Mouse (Mus musculus): Measurements from ENCODE around the gene Ralgds. TPM values are rescaled to one million over a fixed set of nuclear protein-coding genes. Genes with fewer than 3 reads are reported as not detected.
"Not testable (repeated sequence)": the region's sequence is repeated elsewhere in the genome, so short reads cannot be mapped to it uniquely, and the experiment has no call there.

Ralgds gene
- polyA plus RNA-seq, 1 experiment from 2014 or later = 82.0 TPM

DNA sequence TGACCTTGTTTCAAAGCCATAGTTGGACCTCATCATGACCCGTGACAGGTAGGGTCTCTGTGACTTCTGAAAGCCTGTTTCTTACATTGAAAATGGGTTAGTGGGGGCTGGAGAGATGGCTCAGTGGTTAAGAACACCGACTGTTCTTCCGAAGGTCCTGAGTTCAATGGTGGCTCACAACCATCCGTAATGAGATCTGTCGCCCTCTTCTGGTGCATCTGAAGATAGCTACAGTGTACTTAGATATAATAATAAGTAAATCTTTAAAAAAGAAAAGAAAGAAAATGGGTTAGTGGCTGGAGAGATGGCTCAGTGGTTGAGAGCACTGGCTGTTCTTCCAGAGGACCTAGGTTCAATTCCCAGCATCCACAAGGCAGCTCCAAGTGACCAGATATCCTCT lies 1.3 kb upstream of the Ralgds start:
- not testable (repeated sequence) for H3K27ac ChIP-seq; H3K9ac ChIP-seq (replicated peaks); ATAC-seq; H3K27me3 ChIP-seq; H3K4me2 ChIP-seq (replicated peaks); H3K9me3 ChIP-seq; H3K4me3 ChIP-seq (replicated peaks)
- peaks cover 27% of the 10 kb centered on the region for H3K4me1 ChIP-seq (replicated peaks)
- peaks cover 13% of the 10 kb centered on the region; the same call in 1 of the 2 replicates for H3K36me3 ChIP-seq
- WGBS = 55% methylated on average over 5 of the region's 5 CpGs

DNA sequence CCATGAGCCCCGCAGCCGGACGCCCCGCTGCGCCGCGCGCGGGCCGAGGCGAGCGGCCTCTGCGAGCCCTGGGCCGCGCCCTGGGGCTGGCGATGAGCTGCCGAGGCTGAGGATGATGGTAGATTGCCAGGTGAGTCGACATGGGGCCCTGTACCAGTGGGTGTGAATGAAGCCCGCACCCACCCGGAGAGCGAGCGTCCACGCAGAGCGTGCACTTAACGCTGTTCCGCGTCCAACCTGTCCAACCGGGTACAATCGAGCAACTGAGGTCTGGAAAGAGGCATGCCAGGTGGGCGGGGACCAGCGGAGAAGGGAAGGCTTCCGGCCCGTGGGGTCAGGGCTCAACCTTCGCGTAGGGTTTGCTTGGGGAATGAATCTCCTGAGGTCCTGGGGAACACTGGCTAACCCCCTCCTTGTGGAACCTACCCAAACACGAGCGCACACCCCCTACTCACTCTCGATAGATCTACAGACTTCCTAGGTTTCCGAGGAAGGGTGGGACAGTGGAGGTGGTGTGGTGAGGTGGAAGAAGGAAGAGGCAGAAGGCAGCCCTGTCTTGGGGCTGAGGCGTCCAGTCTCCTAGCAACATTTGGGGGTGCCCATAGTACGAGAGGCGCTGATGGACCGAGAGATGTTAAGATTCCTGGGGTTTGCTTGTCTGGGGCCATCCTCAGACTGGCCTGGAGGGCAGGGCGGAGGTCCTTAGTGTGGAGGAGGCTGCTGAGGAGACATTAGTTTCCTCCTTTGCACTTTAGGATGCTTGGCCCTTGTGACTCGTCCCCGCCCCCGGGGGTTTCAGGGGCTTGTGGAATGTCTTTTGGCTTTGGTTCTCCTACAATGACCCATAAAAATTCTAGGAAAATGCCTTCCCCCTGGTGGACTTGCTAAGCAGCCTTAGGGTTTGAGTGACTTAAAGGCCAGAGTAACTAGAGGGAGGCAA lies 776 bp downstream of the Ralgds start:
- peak overlapping the region; percentile 85 for H3K4me2 ChIP-seq (replicated peaks)
- peak overlapping the region; percentile 93 for H3K27ac ChIP-seq
- peak overlapping the region; percentile 93 for H3K4me3 ChIP-seq (replicated peaks)
- H3K4me1 ChIP-seq (replicated peaks) = peaks cover 48% of the 10 kb centered on the region
- no peaks in the 10 kb centered on the region for H3K9me3 ChIP-seq
- H3K36me3 ChIP-seq = peaks cover 17% of the 10 kb centered on the region; the same call in 1 of the 2 replicates
- peaks cover 9% of the 10 kb centered on the region; the same call in 1 of the 2 replicates for H3K27me3 ChIP-seq
- peak; percentile 65 for ATAC-seq
- WGBS = 3% methylated on average over 45 of the region's 47 CpGs
- peak overlapping the region; percentile 98 for H3K9ac ChIP-seq (replicated peaks)

DNA sequence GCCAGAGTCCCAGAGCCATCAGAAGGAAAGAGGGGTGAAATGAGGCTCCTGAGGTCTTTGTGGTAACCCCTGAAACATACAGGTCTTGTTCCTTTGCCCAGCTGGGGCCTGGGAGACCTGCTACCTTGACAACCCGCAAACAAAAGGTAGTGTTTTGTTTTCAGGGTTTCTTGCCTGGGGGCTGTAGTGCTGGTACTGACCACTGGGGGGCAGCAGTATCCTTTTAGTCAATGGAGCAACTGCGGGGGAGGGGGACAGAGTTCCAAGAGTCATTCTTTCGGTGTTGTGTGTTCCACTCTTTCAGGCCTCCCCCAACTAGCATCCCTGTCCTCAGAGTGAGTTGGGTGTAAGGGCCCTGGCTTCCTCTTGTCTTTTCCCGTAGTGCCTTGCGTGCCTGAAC lies 1.6 kb downstream of the Ralgds start:
- Histone ChIP-seq H3K27me3 (peaks cover 9% of the 10 kb centered on the region; the same call in 1 of the 2 replicates), H3K4me2 (replicated peaks) (peak overlapping the region; percentile 85), H3K4me1 (replicated peaks) (peaks cover 56% of the 10 kb centered on the region), H3K9me3 (no peaks in the 10 kb centered on the region), H3K9ac (replicated peaks) (peak overlapping the region; percentile 98), H3K4me3 (replicated peaks) (peak overlapping the region; percentile 93), H3K27ac (peak overlapping the region; percentile 93), H3K36me3 (peaks cover 20% of the 10 kb centered on the region; the same call in 1 of the 2 replicates)
- ATAC-seq = peak; percentile 40; the same call in 1 of the 2 replicates
- WGBS = 23% methylated on average over 5 of the region's 5 CpGs

DNA sequence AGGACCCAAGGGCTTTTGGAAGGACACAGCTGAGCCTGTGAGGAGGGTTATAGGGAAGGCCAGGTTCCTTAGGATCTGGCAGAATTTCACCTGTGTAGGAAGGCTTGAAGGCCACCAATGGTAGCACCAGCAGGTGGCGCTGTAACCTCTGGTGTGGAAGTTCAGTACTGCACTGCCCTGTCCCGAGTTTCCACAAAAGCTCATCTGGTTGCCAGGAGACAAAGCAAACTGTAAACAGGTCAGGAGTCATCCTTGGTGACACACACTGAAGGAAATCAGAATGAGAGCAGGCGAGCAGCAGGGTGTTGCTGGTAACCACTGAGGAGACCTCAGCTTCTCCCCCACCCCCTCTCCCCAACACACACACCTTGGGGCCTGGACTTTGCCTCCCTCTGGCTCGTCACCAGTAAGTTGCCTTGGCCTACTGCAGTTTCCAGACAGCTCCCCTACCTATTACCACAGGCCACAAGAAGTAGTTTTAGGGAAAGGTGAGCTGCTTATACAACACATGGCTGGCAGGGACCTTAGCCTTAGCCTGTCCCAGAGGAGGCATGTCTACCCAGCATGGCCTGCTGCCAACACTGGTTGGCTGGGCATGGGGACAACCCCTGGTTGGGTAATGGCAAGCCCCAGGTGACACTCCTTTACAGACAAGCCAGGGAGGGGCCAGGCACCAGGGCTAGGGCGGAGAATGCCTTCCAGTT lies 4.4 kb downstream of the Ralgds start:
- H3K4me2 ChIP-seq (replicated peaks) = peak overlapping the region; percentile 85
- H3K36me3 ChIP-seq = peaks cover 25% of the 10 kb centered on the region
- peaks cover 84% of the 10 kb centered on the region for H3K4me1 ChIP-seq (replicated peaks)
- no peak overlapping the region for H3K4me3 ChIP-seq (replicated peaks)
- ATAC-seq = no peak
- no peaks in the 10 kb centered on the region for H3K9me3 ChIP-seq
- H3K27ac ChIP-seq = peak overlapping the region; percentile 55
- 44% methylated on average over 5 of the region's 5 CpGs for WGBS
- peak overlapping the region; percentile 8; the same call in 1 of the 2 replicates for H3K9ac ChIP-seq (replicated peaks)
- no peaks in the 10 kb centered on the region for H3K27me3 ChIP-seq

DNA sequence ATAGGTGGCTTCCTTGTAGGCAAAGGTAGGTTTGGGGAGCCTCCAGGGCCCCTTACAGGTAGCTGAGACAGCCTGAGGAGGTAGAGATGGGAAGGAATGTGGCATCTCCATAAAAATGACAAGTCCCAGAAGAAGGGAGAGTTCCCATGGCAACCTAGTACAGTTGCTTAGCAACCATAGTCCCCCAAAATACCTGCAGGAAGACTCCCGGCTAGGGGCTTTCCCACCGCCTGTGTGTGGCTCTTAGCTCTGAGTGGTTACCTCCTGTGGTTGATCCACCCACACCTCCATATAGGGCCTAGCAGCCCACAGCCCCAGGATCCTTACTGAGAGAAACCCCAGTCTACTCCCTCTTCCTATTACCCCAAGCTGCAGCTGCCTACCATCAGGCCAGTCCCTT lies 5.3 kb downstream of the Ralgds start:
- H3K9ac ChIP-seq (replicated peaks) = peak overlapping the region; percentile 8; the same call in 1 of the 2 replicates
- WGBS = 15% methylated on average over 2 of the region's 2 CpGs
- H3K4me1 ChIP-seq (replicated peaks) = peaks cover 87% of the 10 kb centered on the region
- no peaks in the 10 kb centered on the region for H3K27me3 ChIP-seq
- no peak for ATAC-seq
- no peaks in the 10 kb centered on the region for H3K9me3 ChIP-seq
- H3K27ac ChIP-seq = peak overlapping the region; percentile 55
- H3K4me2 ChIP-seq (replicated peaks) = peak overlapping the region; percentile 29
- H3K4me3 ChIP-seq (replicated peaks) = no peak overlapping the region
- H3K36me3 ChIP-seq = peaks cover 25% of the 10 kb centered on the region

DNA sequence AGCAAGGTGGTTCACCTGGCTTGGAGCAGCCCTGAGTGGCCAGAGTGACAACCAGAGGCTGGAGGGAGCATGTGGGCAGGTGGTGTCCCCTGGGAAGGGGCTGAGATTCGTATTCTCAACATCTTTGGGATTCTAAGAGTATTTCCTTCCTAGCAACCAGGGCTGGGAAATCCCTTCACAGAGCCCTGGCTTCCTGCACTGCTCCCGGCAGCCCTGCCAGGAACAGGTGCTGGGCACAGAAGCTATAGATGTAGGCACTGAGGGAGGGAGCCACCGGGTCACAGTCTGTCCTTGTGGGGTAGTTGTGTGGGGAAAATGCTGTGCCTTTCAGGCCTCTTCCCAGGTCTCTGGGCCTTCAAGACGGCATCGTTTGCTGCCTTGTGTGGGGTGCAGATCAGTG lies 7.7 kb downstream of the Ralgds start:
- no peak for ATAC-seq
- Histone ChIP-seq H3K27me3 (no peaks in the 10 kb centered on the region), H3K4me2 (replicated peaks) (no peak overlapping the region), H3K4me3 (replicated peaks) (no peak overlapping the region), H3K4me1 (replicated peaks) (peaks cover 94% of the 10 kb centered on the region), H3K9ac (replicated peaks) (no peak overlapping the region), H3K36me3 (peaks cover 20% of the 10 kb centered on the region), H3K27ac (no peak overlapping the region), H3K9me3 (no peaks in the 10 kb centered on the region)
- WGBS = 64% methylated on average over 5 of the region's 5 CpGs

DNA sequence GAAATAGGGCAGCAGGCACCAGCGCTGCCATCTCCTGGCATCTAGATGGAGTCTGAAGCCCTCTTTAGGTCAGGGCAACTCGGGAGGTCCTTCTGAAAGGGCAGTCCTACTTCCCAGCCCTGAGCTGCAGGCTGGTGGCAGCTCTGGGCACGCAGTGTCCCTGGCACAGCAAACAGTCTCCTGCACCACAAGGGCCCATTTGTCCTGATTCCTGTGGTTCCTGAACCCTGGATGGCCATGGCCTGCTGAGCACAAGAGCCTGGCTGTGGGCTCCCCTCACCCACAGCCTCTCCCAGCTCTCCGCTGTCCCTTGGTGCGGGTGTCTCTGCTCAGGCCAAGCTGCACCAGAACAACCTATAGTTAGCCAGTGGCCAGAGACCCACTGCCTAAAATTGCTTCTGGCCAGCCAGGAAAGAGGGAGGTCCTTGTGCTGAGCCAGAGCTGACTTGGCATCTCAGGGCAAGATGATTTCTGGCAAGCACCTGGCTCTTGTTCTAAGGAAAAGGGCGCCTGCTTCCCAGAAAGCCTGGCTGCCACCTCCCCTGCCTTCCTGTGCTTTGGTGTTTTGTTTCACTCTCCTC lies 8.7 kb downstream of the Ralgds start:
- peaks cover 94% of the 10 kb centered on the region for H3K4me1 ChIP-seq (replicated peaks)
- no peak overlapping the region; the same call in 1 of the 2 replicates for H3K9ac ChIP-seq (replicated peaks)
- WGBS = 93% methylated on average over 6 of the region's 6 CpGs
- no peak overlapping the region for H3K4me3 ChIP-seq (replicated peaks)
- no peak overlapping the region for H3K4me2 ChIP-seq (replicated peaks)
- no peaks in the 10 kb centered on the region for H3K9me3 ChIP-seq
- no peaks in the 10 kb centered on the region for H3K27me3 ChIP-seq
- no peak for ATAC-seq
- H3K36me3 ChIP-seq = peaks cover 12% of the 10 kb centered on the region
- H3K27ac ChIP-seq = no peak overlapping the region

DNA sequence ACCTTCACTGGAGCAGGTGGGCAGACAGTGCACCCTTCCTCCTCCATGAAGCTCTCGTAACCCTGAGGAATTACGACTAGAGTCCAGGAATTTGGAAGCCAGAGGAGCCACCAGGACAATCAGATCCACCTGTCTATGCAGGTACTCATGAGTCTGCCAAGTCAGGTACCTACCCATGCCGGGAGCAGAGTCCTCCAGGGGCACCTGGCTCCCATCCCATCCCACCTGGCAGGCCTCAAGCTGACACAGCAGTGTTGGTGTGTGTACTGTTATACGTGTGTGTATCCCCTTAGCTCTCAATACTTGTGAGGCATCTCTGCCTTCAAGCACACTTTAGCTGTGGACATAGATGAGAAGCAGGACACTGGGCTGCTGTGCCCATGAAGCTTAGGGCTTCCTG lies 9.2 kb downstream of the Ralgds start:
- H3K4me2 ChIP-seq (replicated peaks) = no peak overlapping the region
- H3K9ac ChIP-seq (replicated peaks) = no peak overlapping the region
- H3K4me3 ChIP-seq (replicated peaks) = no peak overlapping the region
- no peaks in the 10 kb centered on the region for H3K27me3 ChIP-seq
- no peaks in the 10 kb centered on the region for H3K9me3 ChIP-seq
- WGBS = 96% methylated on average over 4 of the region's 4 CpGs
- H3K36me3 ChIP-seq = peaks cover 12% of the 10 kb centered on the region
- H3K27ac ChIP-seq = no peak overlapping the region
- no peak for ATAC-seq
- peaks cover 93% of the 10 kb centered on the region for H3K4me1 ChIP-seq (replicated peaks)

DNA sequence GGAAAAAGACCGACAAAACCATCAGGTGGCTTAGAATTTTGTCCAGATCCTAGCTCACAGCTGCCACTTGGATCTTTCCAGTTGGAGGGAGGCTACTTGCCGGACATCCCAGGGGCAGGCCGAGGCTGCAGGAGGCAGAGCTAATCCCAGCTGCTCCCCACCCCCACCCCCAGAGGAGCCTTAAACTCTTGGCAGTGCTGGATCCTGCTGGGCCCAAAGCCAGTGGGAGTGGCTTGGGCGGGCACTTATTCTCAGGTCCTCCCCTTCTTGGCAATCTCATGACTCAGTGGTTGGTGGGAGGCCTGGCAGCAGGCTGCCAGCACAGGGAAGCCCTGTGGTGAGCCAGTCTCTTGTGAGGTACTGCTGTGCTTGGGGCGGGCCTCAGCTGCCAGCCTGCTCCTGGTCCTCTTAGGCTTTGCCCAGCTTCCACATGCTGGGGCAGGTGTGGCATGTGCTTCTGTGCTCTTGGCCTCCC lies 10.8 kb downstream of the Ralgds start:
- H3K4me3 ChIP-seq (replicated peaks) = no peak overlapping the region
- no peaks in the 10 kb centered on the region for H3K27me3 ChIP-seq
- H3K9me3 ChIP-seq = no peaks in the 10 kb centered on the region
- H3K4me2 ChIP-seq (replicated peaks) = no peak overlapping the region
- 15% methylated on average over 5 of the region's 5 CpGs for WGBS
- H3K27ac ChIP-seq = peak overlapping the region; percentile 80
- peaks cover 8% of the 10 kb centered on the region for H3K36me3 ChIP-seq
- ATAC-seq = peak; percentile 76
- no peak overlapping the region for H3K9ac ChIP-seq (replicated peaks)
- H3K4me1 ChIP-seq (replicated peaks) = peaks cover 93% of the 10 kb centered on the region

DNA sequence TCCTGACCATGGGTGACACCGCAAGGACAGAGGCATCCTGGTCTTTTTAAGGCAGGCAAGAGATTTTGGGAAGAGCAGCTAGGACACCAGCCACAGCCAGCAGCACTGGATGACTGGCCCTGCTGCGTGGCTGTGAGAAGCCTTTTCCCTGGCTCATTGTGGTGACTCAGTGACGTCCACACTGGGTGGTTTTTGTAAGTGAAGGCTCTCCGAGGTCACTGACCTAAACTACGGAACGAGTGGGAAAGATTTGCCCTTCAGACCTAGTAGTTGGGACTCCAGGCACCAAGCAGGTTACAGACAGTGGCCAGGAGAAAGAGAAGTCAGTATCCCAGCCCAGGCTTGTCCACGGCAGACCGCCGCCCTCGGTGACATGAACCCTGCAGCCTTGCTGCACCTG lies 11.5 kb downstream of the Ralgds start:
- Histone ChIP-seq H3K4me3 (replicated peaks) (no peak overlapping the region), H3K4me1 (replicated peaks) (peaks cover 93% of the 10 kb centered on the region)
- no peak for ATAC-seq

DNA sequence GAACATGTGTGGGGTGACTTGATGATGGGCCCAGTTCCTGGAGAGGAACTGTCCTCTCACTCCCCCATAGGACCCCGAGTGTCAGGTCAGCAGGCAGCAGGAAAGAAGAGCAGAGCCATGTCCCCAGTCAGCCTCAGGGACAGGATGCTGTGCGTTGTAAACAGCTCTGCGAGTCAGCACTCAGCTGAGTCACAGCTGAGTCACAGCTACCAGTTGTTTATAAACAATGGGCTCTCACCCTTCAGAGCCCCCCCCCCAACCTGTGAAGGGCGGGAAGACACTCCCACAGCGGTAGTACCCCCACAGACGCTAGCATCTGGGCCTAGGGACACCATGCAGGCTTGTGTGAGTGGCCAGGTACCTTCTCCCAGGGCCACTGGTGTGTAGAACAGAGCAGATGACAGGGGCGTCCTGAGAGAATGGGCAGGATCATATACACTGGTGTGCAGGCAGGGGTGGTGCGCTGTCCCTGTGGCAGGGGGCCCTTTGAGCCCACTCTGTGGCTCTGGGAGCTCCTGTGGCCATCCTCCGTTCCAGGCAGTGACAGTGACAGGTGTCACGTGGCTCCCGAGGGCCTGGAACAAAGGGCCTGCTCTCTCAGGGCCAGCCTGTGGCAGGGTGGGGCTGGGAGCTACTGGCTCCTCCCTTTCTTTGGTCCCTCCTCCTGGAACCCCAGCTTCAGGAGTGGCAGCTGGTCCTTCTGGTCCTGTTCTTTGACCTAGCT lies 12.5 kb downstream of the Ralgds start:
- peak overlapping the region; percentile 39 for H3K9ac ChIP-seq (replicated peaks)
- H3K27ac ChIP-seq = peak overlapping the region; percentile 80
- H3K27me3 ChIP-seq = no peaks in the 10 kb centered on the region
- peaks cover 94% of the 10 kb centered on the region for H3K4me1 ChIP-seq (replicated peaks)
- no peaks in the 10 kb centered on the region for H3K9me3 ChIP-seq
- H3K36me3 ChIP-seq = peaks cover 4% of the 10 kb centered on the region; the same call in 1 of the 2 replicates
- peak; percentile 80 for ATAC-seq
- 8% methylated on average over 11 of the region's 11 CpGs for WGBS
- H3K4me3 ChIP-seq (replicated peaks) = 0 out of 2 replicates have a peak overlapping the region, but pooled peaks have one; percentile 5
- H3K4me2 ChIP-seq (replicated peaks) = peak overlapping the region; percentile 33

More for the DNA sequence above, 11.5 kb downstream of the Ralgds start:
- Histone ChIP-seq H3K27me3 (no peaks in the 10 kb centered on the region), H3K4me2 (replicated peaks) (no peak overlapping the region), H3K36me3 (peaks cover 6% of the 10 kb centered on the region), H3K9me3 (no peaks in the 10 kb centered on the region), H3K9ac (replicated peaks) (0 out of 2 replicates have a peak overlapping the region, but pooled peaks have one; percentile 2), H3K27ac (peak overlapping the region; percentile 80)
- 74% methylated on average over 10 of the region's 10 CpGs for WGBS

Data from midbrain, embryonic 13.5 days (tissue).